Mouse (Mus musculus): ENCODE results near the gene Tspan17. TPM values are rescaled to one million over a fixed set of nuclear protein-coding genes. Genes with fewer than 3 reads are reported as not detected.

The Tspan17 gene
- total RNA-seq, 2 experiments from 2014 or later, result 10.0 to 14.3 TPM

Other genes starting within 250 kb of the Tspan17 start
- gene 4833439L19Rik, start 223.9 kb upstream of the Tspan17 start, total RNA-seq (2021), result 100 to 1,000 TPM in 1 of 2 experiments, 10 to 100 TPM in 1; 99.0 to 105 TPM
- 10 to 100 TPM in 1 of 2 experiments, 1 to 10 TPM in 1; 9.6 to 11.3 TPM for gene Arl10, start 214.4 kb upstream of the Tspan17 start, total RNA-seq (2021)
- 10 to 100 TPM; 17.0 to 20.0 TPM for gene Nop16, start 199.3 kb upstream of the Tspan17 start, total RNA-seq (2021)
- gene Higd2a, start 199.2 kb upstream of the Tspan17 start, total RNA-seq (2021), result 100 to 1,000 TPM; 236 to 244 TPM
- gene Cltb, start 178.0 kb upstream of the Tspan17 start, total RNA-seq (2021), result 100 to 1,000 TPM in 1 of 2 experiments, 10 to 100 TPM in 1; 99.4 to 103 TPM
- gene Faf2, start 167.6 kb upstream of the Tspan17 start, total RNA-seq (2021), result 10 to 100 TPM; 30.9 to 33.1 TPM
- gene Rnf44, start 95.5 kb upstream of the Tspan17 start, total RNA-seq (2021), result 10 to 100 TPM; 61.2 to 62.2 TPM
- not detected for gene Cdhr2, start 87.9 kb upstream of the Tspan17 start, total RNA-seq (2021)
- gene Gprin1, start 39.5 kb upstream of the Tspan17 start, total RNA-seq (2021), result under 1 TPM; 0.05 to 0.10 TPM
- gene Sncb, start 22.8 kb upstream of the Tspan17 start, total RNA-seq (2021), result not detected
- not detected for gene Eif4e1b, start 5.4 kb upstream of the Tspan17 start, total RNA-seq (2021)
- 1 to 10 TPM; 1.0 to 1.6 TPM for gene Unc5a, start 160.0 kb downstream of the Tspan17 start, total RNA-seq (2021)
- gene Hk3, start 232.0 kb downstream of the Tspan17 start, total RNA-seq (2021), result under 1 TPM; 0.87 to 0.89 TPM

Data from heart, postnatal 10 days (tissue).